Mouse (Mus musculus): ENCODE results near the gene Fem1a. TPM values are rescaled to one million over a fixed set of nuclear protein-coding genes. Genes with fewer than 3 reads are reported as not detected.

Gene Fem1a
- polyA plus RNA-seq (2014; fragmentation: Nextera tagmentation; extraction: Ambion mirVana): 21.0 and 21.8 TPM in 2 replicates

DNA sequence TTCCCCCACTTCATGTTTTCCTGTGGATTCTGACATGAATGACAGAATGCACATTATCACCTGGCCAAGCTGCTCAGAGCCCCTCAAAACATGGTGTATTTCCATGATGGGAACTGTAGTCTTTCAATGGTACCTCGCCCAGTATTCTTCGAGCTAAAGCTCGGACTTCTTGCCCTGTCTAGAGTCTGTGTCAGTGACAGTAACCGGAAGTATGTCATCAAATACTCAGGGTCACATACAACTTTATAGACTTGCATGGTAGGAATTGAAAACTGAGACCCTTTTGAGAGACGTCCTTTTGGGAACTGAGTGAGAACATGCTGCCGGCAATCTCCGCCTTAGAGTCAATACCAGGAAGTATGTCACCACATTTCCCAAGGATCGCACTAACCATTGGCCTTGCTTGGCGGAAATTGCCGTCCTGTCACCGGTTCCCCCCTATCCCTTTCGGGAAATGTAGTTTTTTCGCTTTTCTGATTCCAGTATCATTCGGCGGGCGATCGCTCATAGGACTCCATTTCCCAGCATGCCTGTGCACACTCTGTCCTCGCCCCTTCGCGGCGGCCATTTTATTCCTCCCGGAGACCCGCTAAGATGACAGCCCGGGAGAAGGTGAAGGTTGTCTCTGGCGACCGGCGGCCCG lies at the start of gene Fem1a:
Gene Fem1a, plus strand, starts transcription at position 572 of the 643 bp plus-strand sequence.
- Histone ChIP-seq H3K4me3 (replicated peaks; ENCODE audit: low read length) (peak within 1 kb of the TSS; percentile 62), H3K9ac (peak within 1 kb of the TSS; percentile 67), H3K4me1 (replicated peaks; ENCODE audit: control insufficient read depth, insufficient read depth, low read length) (peaks cover 35% of the 10 kb centered on the region), H3K27me3 (ENCODE audit: control insufficient read depth, insufficient read depth, low read length) (no peaks in the 10 kb centered on the region), H3K4me2 (replicated peaks) (peak within 1 kb of the TSS; percentile 96), H3K36me3 (replicated peaks; ENCODE audit: control insufficient read depth, insufficient read depth) (peaks cover 36% of the 10 kb centered on the region), H3K9me3 (ENCODE audit: control insufficient read depth, low read length) (no peaks in the 10 kb centered on the region), H3K27ac (peak within 1 kb of the TSS; percentile 89)
- DNase-seq (ENCODE audit: low spot score): peak; percentile 98
- WGBS: under 1% methylated on average over 28 of the region's 28 CpGs
- ATAC-seq (ENCODE audit: low FRiP score): peak; percentile 90

DNA sequence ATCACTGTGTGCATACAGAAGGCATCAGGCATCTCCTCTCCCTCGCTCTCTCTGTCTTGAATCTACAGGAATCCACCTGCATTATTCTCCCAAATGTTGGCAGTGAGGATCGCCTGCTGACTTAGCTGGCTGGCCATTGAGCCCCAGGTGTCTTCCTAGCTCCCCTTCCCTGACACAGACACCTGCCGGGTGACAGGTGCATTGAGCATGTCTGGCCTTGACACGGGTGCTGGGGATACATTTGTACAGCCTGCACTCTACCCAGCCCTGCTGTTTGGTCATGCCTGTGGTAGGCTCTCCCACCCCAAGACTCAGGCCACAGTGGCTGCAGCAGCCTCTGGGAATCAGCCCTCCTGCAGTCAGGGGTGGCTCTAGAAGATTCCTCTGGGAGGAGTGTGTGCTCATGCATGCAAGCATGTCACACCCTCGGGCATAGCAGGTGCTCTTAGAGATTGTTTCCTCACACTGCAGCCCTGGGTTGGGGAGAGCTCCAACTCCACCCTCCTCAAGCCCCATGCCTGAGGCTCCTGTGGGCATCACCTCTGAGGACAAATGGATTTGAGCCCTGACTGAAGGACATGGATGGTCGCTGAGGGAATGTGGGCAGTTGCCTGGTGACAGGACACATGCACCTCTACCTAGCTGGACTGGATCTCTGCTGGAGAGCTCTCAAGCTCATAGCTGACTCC lies 49.5 kb upstream of the Fem1a start:
- peaks cover 98% of the 10 kb centered on the region for H3K36me3 ChIP-seq (replicated peaks; ENCODE audit: control insufficient read depth, insufficient read depth)
- no peak overlapping the region for H3K27ac ChIP-seq
- 91% methylated on average over 6 of the region's 6 CpGs for WGBS
- no peaks in the 10 kb centered on the region for H3K4me1 ChIP-seq (replicated peaks; ENCODE audit: control insufficient read depth, insufficient read depth, low read length)
- no peaks in the 10 kb centered on the region for H3K9me3 ChIP-seq (ENCODE audit: control insufficient read depth, low read length)
- DNase-seq (ENCODE audit: low spot score) (no peak), ATAC-seq (ENCODE audit: low FRiP score) (no peak)
- H3K9ac ChIP-seq: no peak overlapping the region
- H3K4me2 ChIP-seq (replicated peaks): no peak overlapping the region
- no peak overlapping the region for H3K4me3 ChIP-seq (replicated peaks; ENCODE audit: low read length)
- no peaks in the 10 kb centered on the region for H3K27me3 ChIP-seq (ENCODE audit: control insufficient read depth, insufficient read depth, low read length)

DNA sequence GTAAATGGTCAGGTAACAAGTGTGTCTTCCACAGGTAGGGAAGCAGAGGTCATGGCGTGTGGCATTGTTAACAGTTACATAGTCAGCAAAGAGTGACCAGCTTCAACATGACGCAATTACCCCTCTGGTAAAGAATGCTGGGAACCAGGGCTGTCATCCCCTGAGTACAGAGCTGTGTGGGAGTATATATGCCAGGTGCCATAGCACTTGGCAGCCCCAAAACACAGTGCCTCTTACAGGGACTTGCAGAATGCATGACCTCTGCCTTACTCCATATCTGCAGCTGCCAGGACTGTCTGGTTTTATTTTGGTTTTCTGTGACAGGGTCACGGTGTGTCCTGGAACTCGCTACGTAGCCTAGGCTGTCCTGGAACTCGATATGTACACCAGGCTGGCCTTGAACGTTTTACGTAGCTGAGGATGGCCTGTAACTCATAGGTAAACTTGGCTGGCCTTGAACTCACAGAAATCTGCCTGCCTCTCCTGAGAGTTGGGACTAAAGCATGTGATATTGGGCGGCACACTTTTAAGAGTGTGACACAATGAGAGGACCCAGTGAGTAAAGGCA lies 48.6 kb upstream of the Fem1a start:
- Histone ChIP-seq H3K36me3 (replicated peaks; ENCODE audit: control insufficient read depth, insufficient read depth) (peaks cover 89% of the 10 kb centered on the region), H3K4me2 (replicated peaks) (no peak overlapping the region), H3K9me3 (ENCODE audit: control insufficient read depth, low read length) (no peaks in the 10 kb centered on the region), H3K4me3 (replicated peaks; ENCODE audit: low read length) (no peak overlapping the region), H3K27me3 (ENCODE audit: control insufficient read depth, insufficient read depth, low read length) (no peaks in the 10 kb centered on the region), H3K9ac (no peak overlapping the region), H3K4me1 (replicated peaks; ENCODE audit: control insufficient read depth, insufficient read depth, low read length) (no peaks in the 10 kb centered on the region), H3K27ac (no peak overlapping the region)
- no peak for ATAC-seq (ENCODE audit: low FRiP score)
- no peak for DNase-seq (ENCODE audit: low spot score)
- WGBS: 92% methylated on average over 9 of the region's 9 CpGs

DNA sequence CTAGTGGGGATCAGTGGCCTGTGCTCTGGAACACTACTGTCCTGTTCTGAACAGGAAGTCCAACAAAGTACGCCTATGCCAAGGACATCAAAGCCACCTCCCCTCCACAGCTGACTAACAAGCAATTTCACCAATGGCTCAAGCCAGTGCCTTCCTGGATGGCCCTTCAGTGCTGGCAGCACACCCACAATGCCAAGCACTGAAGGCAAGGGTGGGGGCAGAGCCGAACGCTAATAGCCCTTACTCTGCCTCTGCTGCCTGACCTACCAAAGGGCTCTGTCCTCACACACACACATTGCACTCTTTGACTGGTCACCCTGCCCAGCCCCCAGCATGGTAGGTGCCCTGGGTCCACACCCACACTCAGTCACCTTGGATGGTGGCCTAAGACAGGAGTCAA lies 47.8 kb upstream of the Fem1a start:
- peaks cover 81% of the 10 kb centered on the region for H3K36me3 ChIP-seq (replicated peaks; ENCODE audit: control insufficient read depth, insufficient read depth)
- H3K4me1 ChIP-seq (replicated peaks; ENCODE audit: control insufficient read depth, insufficient read depth, low read length): no peaks in the 10 kb centered on the region
- WGBS: 88% methylated on average over 3 of the region's 3 CpGs
- H3K4me2 ChIP-seq (replicated peaks): no peak overlapping the region
- ATAC-seq (ENCODE audit: low FRiP score): no peak
- H3K27ac ChIP-seq: no peak overlapping the region
- H3K9ac ChIP-seq: no peak overlapping the region
- H3K27me3 ChIP-seq (ENCODE audit: control insufficient read depth, insufficient read depth, low read length): no peaks in the 10 kb centered on the region
- H3K9me3 ChIP-seq (ENCODE audit: control insufficient read depth, low read length): no peaks in the 10 kb centered on the region
- H3K4me3 ChIP-seq (replicated peaks; ENCODE audit: low read length): no peak overlapping the region
- DNase-seq (ENCODE audit: low spot score): no peak

DNA sequence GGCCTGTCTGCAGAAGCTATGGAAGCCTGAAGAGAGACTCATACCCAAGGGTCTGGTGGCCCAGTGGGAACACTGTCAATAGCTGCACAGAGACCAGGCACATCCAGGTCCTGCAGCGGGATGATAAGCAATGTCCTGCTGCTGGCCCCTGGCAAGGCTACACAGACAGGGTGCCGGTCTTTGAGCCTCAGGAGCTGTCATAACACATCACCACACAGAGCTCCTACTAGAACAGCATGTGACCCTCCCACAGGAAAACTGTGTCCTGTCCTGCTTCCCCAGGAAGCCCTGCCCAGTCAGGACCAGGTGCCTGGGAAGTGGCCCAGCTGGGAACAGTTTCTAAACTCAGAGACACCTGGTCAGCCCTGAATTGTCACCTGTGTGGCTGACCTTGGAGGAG lies 45.5 kb upstream of the Fem1a start:
- H3K4me1 ChIP-seq (replicated peaks; ENCODE audit: control insufficient read depth, insufficient read depth, low read length): no peaks in the 10 kb centered on the region
- peaks cover 59% of the 10 kb centered on the region for H3K36me3 ChIP-seq (replicated peaks; ENCODE audit: control insufficient read depth, insufficient read depth)
- no peak overlapping the region for H3K27ac ChIP-seq
- ATAC-seq (ENCODE audit: low FRiP score): no peak
- H3K27me3 ChIP-seq (ENCODE audit: control insufficient read depth, insufficient read depth, low read length): no peaks in the 10 kb centered on the region
- 97% methylated on average over 2 of the region's 2 CpGs for WGBS
- no peak overlapping the region for H3K4me3 ChIP-seq (replicated peaks; ENCODE audit: low read length)
- H3K9me3 ChIP-seq (ENCODE audit: control insufficient read depth, low read length): no peaks in the 10 kb centered on the region
- no peak for DNase-seq (ENCODE audit: low spot score)
- H3K9ac ChIP-seq: no peak overlapping the region
- H3K4me2 ChIP-seq (replicated peaks): no peak overlapping the region

DNA sequence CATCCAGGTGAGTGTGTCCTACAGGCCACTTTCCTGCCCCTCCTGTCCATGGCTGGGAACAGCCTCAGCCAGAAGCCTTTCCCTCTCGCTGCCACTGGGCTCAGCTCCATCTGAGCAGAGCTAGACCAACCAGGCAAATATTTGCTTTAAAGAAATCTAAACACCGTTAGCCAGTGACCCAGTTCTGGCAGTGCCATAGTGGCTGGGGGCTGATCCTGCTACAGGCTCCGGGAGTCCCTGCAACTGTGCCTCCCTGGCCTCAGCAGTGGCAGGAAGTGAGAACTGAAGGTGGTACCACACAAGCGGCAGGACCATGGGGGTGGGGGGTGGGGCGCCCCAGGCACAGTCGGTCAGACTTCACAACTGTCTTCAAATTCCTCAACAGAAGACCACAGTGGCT lies 43.9 kb upstream of the Fem1a start:
- H3K36me3 ChIP-seq (replicated peaks; ENCODE audit: control insufficient read depth, insufficient read depth): peaks cover 43% of the 10 kb centered on the region
- no peak overlapping the region for H3K27ac ChIP-seq
- ATAC-seq (ENCODE audit: low FRiP score) (no peak), DNase-seq (ENCODE audit: low spot score) (no peak)
- no peaks in the 10 kb centered on the region for H3K27me3 ChIP-seq (ENCODE audit: control insufficient read depth, insufficient read depth, low read length)
- H3K4me3 ChIP-seq (replicated peaks; ENCODE audit: low read length): no peak overlapping the region
- 86% methylated on average over 6 of the region's 6 CpGs for WGBS
- H3K9ac ChIP-seq: no peak overlapping the region
- H3K4me1 ChIP-seq (replicated peaks; ENCODE audit: control insufficient read depth, insufficient read depth, low read length): peaks cover 14% of the 10 kb centered on the region
- H3K9me3 ChIP-seq (ENCODE audit: control insufficient read depth, low read length): no peaks in the 10 kb centered on the region
- no peak overlapping the region for H3K4me2 ChIP-seq (replicated peaks)

DNA sequence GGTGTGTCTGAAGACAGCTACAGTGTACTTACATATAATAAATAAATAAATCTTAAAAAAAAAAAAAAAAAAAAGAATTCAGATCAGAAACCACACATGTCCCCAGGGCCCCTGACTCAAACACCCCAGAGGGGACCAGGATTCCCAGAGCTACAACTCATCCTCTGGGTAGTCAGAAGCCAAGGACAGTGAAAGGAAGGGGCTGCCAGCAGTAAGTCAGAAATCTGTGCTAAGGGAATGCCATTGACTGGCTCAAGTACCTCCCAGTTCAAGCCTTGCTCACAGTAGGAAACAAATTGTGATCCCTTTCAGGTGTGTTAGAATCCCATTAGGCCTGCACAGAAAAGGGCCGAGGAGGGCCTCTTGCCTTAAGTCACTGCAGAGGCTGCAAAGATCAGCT lies 42.4 kb upstream of the Fem1a start:
- ATAC-seq (ENCODE audit: low FRiP score) (no peak), DNase-seq (ENCODE audit: low spot score) (no peak)
- peaks cover 28% of the 10 kb centered on the region for H3K36me3 ChIP-seq (replicated peaks; ENCODE audit: control insufficient read depth, insufficient read depth)
- no peak overlapping the region for H3K27ac ChIP-seq
- H3K4me2 ChIP-seq (replicated peaks): no peak overlapping the region
- 87% methylated on average over 1 of the region's 1 CpGs for WGBS
- H3K9me3 ChIP-seq (ENCODE audit: control insufficient read depth, low read length): no peaks in the 10 kb centered on the region
- H3K4me1 ChIP-seq (replicated peaks; ENCODE audit: control insufficient read depth, insufficient read depth, low read length): peaks cover 18% of the 10 kb centered on the region
- H3K27me3 ChIP-seq (ENCODE audit: control insufficient read depth, insufficient read depth, low read length): no peaks in the 10 kb centered on the region
- no peak overlapping the region for H3K4me3 ChIP-seq (replicated peaks; ENCODE audit: low read length)
- H3K9ac ChIP-seq: no peak overlapping the region

DNA sequence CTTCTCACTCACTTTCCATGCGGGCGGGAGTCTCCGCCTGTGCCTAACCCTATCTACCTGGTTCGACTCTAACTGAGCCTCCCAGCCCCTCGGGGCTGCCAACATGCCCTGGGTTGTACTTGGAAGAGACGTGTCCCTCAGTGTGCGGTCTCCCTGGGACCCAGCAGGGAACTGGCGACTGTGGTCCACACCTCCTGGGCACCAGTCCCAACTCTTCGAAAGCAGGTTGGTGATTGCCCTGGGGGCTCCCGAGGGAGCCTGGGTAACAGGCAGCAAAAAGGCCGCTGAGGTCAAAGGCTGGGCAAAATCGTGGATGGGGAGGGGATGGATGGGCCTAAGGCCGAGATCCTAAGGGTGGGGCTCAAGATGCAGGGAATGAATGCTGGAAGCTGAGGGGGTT lies 38.9 kb upstream of the Fem1a start:
- H3K36me3 ChIP-seq (replicated peaks; ENCODE audit: control insufficient read depth, insufficient read depth): no peaks in the 10 kb centered on the region; the same call in 1 of the 2 replicates
- 70% methylated on average over 13 of the region's 13 CpGs for WGBS
- no peak overlapping the region; the same call in 1 of the 2 replicates for H3K27ac ChIP-seq
- H3K4me3 ChIP-seq (replicated peaks; ENCODE audit: low read length): peak overlapping the region; percentile 85
- H3K4me1 ChIP-seq (replicated peaks; ENCODE audit: control insufficient read depth, insufficient read depth, low read length): peaks cover 18% of the 10 kb centered on the region
- no peak for DNase-seq (ENCODE audit: low spot score)
- H3K27me3 ChIP-seq (ENCODE audit: control insufficient read depth, insufficient read depth, low read length): no peaks in the 10 kb centered on the region
- no peaks in the 10 kb centered on the region for H3K9me3 ChIP-seq (ENCODE audit: control insufficient read depth, low read length)
- peak overlapping the region; percentile 92 for H3K9ac ChIP-seq
- no peak for ATAC-seq (ENCODE audit: low FRiP score)
- peak overlapping the region; percentile 90 for H3K4me2 ChIP-seq (replicated peaks)

DNA sequence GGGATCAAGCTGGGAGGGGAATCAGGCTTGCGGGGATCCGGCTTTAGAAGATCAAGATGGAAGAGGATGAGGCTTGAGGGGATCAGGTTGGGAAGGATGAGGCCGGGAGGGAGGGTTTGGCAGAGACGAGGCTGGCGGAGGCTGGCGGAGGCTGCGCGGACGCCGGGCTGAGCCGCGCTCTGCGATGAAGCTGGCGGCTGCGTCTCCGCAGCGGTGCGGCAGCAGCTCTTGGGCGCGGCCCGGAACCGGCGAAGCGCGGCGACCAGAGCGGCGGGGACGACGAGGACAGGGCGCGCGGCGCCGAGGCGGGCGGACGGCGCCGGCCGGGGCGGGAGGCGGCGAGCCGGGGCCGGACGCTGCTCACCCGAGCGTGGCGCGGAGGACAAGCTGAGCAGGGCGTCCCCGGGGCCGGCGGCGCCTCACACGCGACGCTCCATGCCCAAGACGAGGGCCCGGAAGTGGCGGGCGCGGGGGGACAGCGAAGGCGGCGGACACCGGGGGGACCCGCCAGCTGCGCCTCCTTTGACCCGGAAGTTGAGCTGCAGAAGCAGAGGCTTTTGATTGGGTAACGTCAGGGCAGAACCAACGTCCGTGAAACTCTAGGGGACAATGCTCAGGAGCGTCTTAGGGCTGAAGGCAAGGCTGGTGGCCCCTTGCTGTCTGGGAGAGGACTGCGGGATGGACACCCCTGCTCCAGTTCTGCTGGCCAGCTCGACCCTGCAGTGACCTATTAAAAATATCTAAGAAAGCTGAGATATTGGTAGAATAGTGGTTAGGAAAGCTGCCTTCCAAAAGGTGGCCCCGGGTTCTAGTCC lies 38.0 kb upstream of the Fem1a start, which contains the start of gene Dpp9:
Gene Dpp9, minus strand, starts transcription at position 529 of the 815 bp plus-strand sequence.
- WGBS: under 1% methylated on average over 71 of the region's 78 CpGs

More for the DNA sequence above, 38.0 kb upstream of the Fem1a start, which contains the start of gene Dpp9:
- ATAC-seq (ENCODE audit: low FRiP score) (peak; percentile 99), DNase-seq (ENCODE audit: low spot score) (peak; percentile 90)
- Histone ChIP-seq H3K27me3 (ENCODE audit: control insufficient read depth, insufficient read depth, low read length) (no peaks in the 10 kb centered on the region), H3K4me3 (replicated peaks; ENCODE audit: low read length) (peak within 1 kb of the TSS; percentile 85), H3K9ac (peak within 1 kb of the TSS; percentile 92), H3K36me3 (replicated peaks; ENCODE audit: control insufficient read depth, insufficient read depth) (no peaks in the 10 kb centered on the region; the same call in 1 of the 2 replicates), H3K27ac (peak within 1 kb of the TSS; percentile 86), H3K4me1 (replicated peaks; ENCODE audit: control insufficient read depth, insufficient read depth, low read length) (peaks cover 18% of the 10 kb centered on the region), H3K9me3 (ENCODE audit: control insufficient read depth, low read length) (no peaks in the 10 kb centered on the region), H3K4me2 (replicated peaks) (peak within 1 kb of the TSS; percentile 90)

Measured in hindbrain, embryonic 14.5 days (tissue).